Mouse (Mus musculus): ENCODE results near the gene AY358078.
"Not testable (repeated sequence)": the region's sequence is repeated elsewhere in the genome, so short reads cannot be mapped to it uniquely, and the experiment has no call there.

DNA sequence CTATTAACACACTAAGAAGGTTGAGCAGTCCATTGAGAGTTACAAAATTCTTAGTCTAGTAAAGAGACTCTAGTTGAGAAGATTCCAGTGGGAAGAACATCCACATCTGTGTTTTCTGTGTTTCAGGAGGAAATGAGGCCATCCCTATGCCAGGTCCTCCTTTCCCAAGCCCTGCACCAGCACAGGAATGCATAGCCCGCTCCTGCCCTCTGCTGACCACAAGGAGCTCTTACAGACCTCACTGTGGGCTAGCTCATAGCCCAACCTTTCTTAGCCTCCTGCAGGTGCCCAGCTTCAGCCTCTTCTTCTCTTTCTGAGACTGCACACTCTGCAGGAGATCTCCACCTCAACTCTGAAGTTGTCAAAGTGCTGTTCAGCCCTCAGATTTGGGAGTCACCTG is 63.8 kb downstream of the AY358078 start:
- TF ChIP-seq POLR2A (IDR thresholded peaks at IDR 0.05; ENCODE audit: insufficient read depth, low read length), result not testable (repeated sequence)
- peak; percentile 63 for TF ChIP-seq CTCF (IDR thresholded peaks at IDR 0.05; ENCODE audit: low read depth, low read length)
